Mouse (Mus musculus): Measurements from ENCODE around the gene Trap1a.
"Not testable (repeated sequence)": the region's sequence is repeated elsewhere in the genome, so short reads cannot be mapped to it uniquely, and the experiment has no call there.

Gene Trap1a

DNA sequence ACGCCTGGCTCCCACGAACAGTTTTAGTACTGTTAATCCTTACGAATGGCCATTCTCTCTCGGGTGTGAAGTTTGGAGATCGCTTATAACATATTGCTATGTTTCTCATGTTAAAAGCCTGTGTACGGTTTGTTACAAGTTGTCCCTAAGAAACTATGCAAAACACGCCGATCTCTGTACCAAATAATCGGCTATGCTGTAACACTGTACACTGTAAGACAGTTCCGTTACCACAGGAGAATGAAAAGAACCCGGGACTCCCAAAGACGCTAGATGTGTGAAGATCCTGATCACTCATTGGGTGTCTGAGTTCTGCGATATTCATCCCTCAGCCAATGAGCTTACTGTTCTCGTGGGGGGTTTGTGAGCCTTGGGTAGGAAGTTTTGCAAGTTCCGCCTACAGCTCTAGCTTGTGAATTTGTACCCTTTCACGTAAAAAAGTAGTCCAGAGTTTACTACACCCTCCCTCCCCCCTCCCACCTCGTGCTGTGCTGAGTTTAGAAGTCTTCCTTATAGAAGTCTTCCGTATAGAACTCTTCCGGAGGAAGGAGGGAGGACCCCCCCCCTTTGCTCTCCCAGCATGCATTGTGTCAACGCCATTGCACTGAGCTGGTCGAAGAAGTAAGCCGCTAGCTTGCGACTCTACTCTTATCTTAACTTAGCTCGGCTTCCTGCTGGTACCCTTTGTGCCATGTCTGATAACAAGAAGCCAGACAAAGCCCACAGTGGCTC is at the start of gene Trap1a:
Gene Trap1a (plus strand): TSS at position 421 of the 732 bp plus-strand sequence.
- no peak for DNase-seq (ENCODE audit: low read depth, low spot score)

DNA sequence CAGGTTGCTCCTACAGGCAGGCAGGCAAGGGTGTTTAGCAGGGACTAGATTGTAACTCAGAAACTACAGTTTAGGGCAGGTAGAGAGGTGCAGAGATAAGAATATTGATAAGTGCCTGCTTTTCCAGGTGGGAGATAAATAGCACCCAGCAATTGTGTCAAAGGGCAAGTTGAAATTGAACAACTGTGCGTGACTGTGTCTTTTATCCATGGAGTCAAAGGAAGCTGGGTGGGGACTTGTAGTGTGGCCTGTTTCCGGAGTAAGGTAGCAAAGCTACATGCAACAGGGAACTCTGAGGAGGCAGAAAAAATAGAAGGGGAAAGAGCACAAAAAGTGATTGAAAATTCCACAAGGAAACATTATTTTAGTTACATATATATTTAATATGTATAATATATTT is 40.4 kb upstream of the Trap1a start:
- DNase-seq (ENCODE audit: low read depth, low spot score), result no peak

DNA sequence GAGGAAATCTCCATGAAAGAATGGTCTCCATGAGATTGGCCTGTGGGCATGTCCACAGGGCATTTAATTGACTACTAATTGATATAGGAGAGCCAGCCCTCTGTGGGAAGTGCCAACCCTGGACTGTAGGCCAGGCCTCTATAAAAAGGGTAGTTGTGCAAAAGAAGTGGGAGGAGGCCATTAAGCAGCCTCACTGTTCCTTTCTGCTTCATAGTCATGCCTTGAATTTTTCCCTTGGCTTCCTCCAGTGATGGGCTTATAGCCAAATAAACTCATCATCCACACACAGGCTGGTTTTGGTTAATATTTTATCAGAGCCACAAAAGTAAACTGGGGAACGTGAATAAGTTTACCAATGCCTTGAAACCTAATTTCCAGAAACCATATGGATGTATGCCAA is 38.2 kb upstream of the Trap1a start:
- no peak for DNase-seq (ENCODE audit: low read depth, low spot score)

DNA sequence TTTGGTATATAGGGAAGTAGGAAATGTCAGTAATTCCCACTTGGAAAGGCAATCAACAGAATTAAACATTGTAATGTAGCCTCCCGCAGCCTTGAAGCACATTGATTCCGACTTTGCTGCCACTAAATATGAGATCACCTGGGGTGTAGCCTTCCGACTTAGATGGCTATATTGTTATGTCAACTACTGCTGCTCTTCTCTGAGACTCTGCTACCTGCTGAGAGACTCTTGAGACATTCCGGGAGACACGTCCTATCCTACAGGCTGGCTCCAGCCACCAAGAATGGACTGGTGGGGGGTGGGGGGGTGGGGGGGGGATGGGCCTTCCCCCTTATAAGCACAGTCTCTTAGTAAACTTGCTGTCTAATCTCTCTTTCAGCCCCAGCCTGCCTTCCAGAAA is 16.1 kb upstream of the Trap1a start:
- DNase-seq (ENCODE audit: low read depth, low spot score), result not testable (repeated sequence)

DNA sequence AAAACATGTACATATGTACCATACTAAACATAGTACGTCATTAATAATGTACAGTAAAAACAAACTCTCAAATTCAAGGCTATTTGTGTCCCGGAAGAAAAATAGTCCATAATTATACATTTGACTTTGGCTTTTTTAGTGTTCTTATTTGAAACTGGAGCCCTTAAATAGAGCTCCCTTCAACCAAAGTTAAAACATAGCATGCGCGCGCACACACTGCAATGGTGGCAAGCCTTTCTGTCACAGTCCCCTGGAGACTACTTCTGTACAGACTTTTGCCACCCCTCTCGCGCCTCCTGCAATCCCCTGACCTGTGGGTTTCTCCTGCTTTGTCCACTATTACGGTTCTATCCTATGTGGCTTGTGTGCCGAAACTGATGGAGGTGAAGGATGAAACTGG is 900 bp upstream of the Trap1a start:
- no peak for DNase-seq (ENCODE audit: low read depth, low spot score)

- DNase-seq (ENCODE audit: low read depth, low spot score), result peak; percentile 56
These were observed 1.3 kb downstream of the Trap1a start for GRCm38 (mm10) chrX:139334504-139335418.

- DNase-seq (ENCODE audit: low read depth, low spot score), result no peak
These were observed 2.1 kb downstream of the Trap1a start for GRCm38 (mm10) chrX:139335419-139336074.

DNA sequence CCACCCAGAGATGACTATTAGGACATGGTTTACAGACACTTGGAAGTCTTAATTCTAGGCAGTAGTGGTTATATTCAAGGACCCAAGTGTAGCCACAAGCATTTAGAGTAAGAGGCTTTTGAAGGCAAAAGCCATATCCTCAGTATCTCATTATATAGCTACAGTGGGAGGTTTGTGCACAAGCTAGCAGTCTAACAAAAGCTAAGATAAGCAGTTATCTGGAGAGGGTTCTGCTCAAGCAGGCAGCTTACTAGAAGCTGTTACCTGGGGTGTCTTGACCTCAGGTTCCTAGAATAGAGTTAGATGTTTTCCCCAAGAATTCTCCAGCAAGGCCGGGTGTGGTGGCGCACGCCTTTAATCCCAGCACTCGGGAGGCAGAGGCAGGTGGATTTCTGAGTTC is 6.1 kb downstream of the Trap1a start:
- no peak for DNase-seq (ENCODE audit: low read depth, low spot score)

DNA sequence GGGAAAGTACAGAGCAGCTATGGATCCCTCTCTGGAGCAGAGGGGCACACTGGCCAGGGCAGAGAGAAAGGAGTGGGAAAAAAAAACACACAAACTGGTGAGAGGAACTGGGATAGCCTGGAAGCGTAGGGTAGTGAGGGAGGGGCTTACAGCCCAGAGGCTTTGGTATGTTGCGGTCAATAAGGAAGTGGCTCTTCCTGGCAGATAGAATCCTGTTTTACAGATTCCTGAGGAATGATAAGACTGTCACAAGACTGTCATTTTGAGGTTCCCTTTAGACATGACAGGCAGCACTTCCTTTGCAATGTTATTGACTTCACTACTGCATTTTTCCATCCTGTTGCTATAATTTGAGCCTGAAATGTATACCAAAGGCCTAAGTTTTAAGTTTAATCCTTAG is 7.7 kb downstream of the Trap1a start:
- no peak for DNase-seq (ENCODE audit: low read depth, low spot score)

- no peak for DNase-seq (ENCODE audit: low read depth, low spot score)
These were observed 18.8 kb downstream of the Trap1a start for GRCm38 (mm10) chrX:139352192-139352772.

GRCm38 (mm10) chrX:139357639-139358260 is 24.3 kb downstream of the Trap1a start:
- no peak for DNase-seq (ENCODE audit: low read depth, low spot score)

- DNase-seq (ENCODE audit: low read depth, low spot score), result no peak
These were observed 24.9 kb downstream of the Trap1a start for GRCm38 (mm10) chrX:139358361-139358760.

- DNase-seq (ENCODE audit: low read depth, low spot score), result no peak
These were observed 33.5 kb downstream of the Trap1a start for GRCm38 (mm10) chrX:139366837-139367528.

DNA sequence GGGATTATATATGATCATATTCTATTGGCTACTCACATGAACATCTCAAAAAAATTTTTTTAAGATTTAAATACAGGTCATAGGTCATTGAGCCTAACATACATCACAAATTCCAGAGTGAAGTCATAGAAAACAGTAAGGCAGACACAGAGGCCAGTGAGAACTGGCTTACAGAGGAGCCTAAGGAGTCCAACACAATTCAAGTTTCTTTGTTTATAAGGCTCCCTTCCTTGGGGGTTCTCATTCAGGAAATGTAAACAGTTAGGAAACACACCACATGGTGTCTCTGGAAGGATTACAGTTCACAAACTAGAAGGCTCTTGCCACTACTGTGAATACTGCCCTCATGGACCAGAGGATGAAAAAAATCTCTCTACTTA is 34.0 kb downstream of the Trap1a start:
- no peak for DNase-seq (ENCODE audit: low read depth, low spot score)

DNA sequence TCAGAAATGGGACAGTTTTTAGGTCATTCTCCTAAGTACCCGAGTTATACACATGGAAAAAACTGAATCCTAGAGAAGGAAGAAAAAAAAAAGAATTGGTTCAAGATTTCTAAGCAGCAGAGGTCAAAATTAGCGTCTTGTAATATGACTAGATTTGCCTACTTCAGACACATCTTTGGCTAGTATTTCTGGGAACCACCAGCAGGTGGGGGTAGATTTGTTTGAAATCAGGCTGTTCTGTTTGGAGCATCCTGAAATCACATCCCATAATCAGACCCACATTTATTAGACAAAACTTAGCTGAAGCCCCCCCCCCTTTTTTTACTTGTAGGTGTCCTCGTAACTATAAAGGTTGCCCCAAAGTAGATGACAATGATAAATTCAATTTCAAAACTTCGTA is 35.6 kb downstream of the Trap1a start:
- no peak for DNase-seq (ENCODE audit: low read depth, low spot score)

- DNase-seq (ENCODE audit: low read depth, low spot score), result peak; percentile 11
These were observed 39.2 kb downstream of the Trap1a start for GRCm38 (mm10) chrX:139372665-139373064.
